Mouse (Mus musculus) megakaryocyte, embryonic 14.5 days (primary cell): ENCODE data around the gene Gm20388.

Experiments used
- FLI1 ChIP-seq: IDR thresholded peaks from 2 replicates; pipeline ENCODE4 v1.6.1; 2012; ENCODE audit warnings: low read length, inconsistent platforms, mixed read lengths
- GATA1 ChIP-seq: IDR thresholded peaks from 3 replicates; pipeline ENCODE4 v1.6.1; 2012; ENCODE audit warnings: mixed read lengths, low read length, inconsistent platforms, borderline replicate concordance

- TF ChIP-seq GATA1, result no peak
- TF ChIP-seq FLI1, result no peak
Measured at GRCm38 (mm10) chr8:124231485-124232279, 4321.0 kb downstream of the Gm20388 start.
